Comparison of ENCODE assay signal across 34 mouse cellular contexts in genomic region chr4:99392986-99393385, GRCm38 (mm10).
"Had no signal": no experiment of that assay in that cellular context is flagged by ENCODE, and none has a peak within 500 bp of the region (broad histone marks: within the 10 kb centered on the region; RNA-seq: fewer than 3 reads in every experiment).

No protein-coding gene starts in this region.

- ATAC-seq: hindbrain, embryonic 16.5 days; hindbrain, postnatal 0 days; inflammation-experienced regulatory T-cells, adult 6 months; intestine, embryonic 15.5 days; intestine, embryonic 16.5 days; intestine, postnatal 0 days had no signal

- H3K4me1 ChIP-seq: heart, embryonic 10.5 days; heart, embryonic 13.5 days; heart, embryonic 15.5 days; hindbrain, embryonic 10.5 days; hindbrain, embryonic 12.5 days; hindbrain, embryonic 13.5 days; hindbrain, embryonic 15.5 days; intestine, embryonic 15.5 days; kidney, embryonic 15.5 days had no signal

- H3K4me2 ChIP-seq: heart, embryonic 11.5 days; heart, embryonic 13.5 days; heart, embryonic 15.5 days; hindbrain, embryonic 12.5 days; hindbrain, embryonic 13.5 days; hindbrain, embryonic 14.5 days; hindbrain, embryonic 15.5 days; intestine, embryonic 15.5 days; kidney, embryonic 15.5 days had no signal

- H3K27ac ChIP-seq: heart, embryonic 10.5 days; heart, embryonic 13.5 days; heart, embryonic 15.5 days; hindbrain, embryonic 10.5 days; hindbrain, embryonic 12.5 days; hindbrain, embryonic 13.5 days; hindbrain, embryonic 14.5 days; hindbrain, embryonic 15.5 days; hindbrain, postnatal 0 days; intestine, embryonic 15.5 days; kidney, embryonic 15.5 days; kidney, postnatal 0 days; layer of hippocampus, adult 2 months had no signal

- H3K27me3 ChIP-seq: heart, embryonic 13.5 days; heart, embryonic 15.5 days; hindbrain, embryonic 15.5 days; intestine, embryonic 15.5 days; kidney, embryonic 15.5 days had no signal

- H3K9ac ChIP-seq: heart, embryonic 13.5 days; heart, embryonic 15.5 days; hindbrain, embryonic 12.5 days; hindbrain, embryonic 13.5 days; hindbrain, embryonic 14.5 days; hindbrain, embryonic 15.5 days; intestine, embryonic 15.5 days; kidney, embryonic 15.5 days had no signal

- DNase-seq: heart, postnatal 10 days; heart, postnatal 14 days; heart, postnatal 36 days; heart, postnatal 4 days; kidney, adult 11 months; kidney, adult 18-20 months; kidney, adult 2 months; kidney, adult 8-10 months; kidney, adult 9 months; kidney, postnatal 10 days; kidney, postnatal 14 days; kidney, postnatal 25 days; kidney, postnatal 36 days; kidney, postnatal 4 days; layer of hippocampus, adult 9-11 months; layer of hippocampus, postnatal 36 days had no signal

- H3K4me3 ChIP-seq: heart, embryonic 10.5 days; heart, embryonic 13.5 days; heart, embryonic 15.5 days; hindbrain, embryonic 10.5 days; hindbrain, embryonic 12.5 days; hindbrain, embryonic 13.5 days; hindbrain, embryonic 15.5 days; intestine, embryonic 15.5 days; kidney, embryonic 15.5 days; layer of hippocampus, adult 2 months had no signal

- H3K9me3 ChIP-seq: heart, embryonic 10.5 days; heart, embryonic 13.5 days; heart, embryonic 15.5 days; hindbrain, embryonic 10.5 days; hindbrain, embryonic 12.5 days; hindbrain, embryonic 13.5 days; hindbrain, embryonic 15.5 days; intestine, embryonic 15.5 days; kidney, embryonic 15.5 days had no signal

- H3K36me3 ChIP-seq: heart, embryonic 10.5 days; heart, embryonic 13.5 days; heart, embryonic 15.5 days; hindbrain, embryonic 10.5 days; hindbrain, embryonic 12.5 days; hindbrain, embryonic 13.5 days; hindbrain, embryonic 15.5 days; intestine, embryonic 15.5 days; kidney, embryonic 15.5 days had no signal
